Mouse (Mus musculus) CD4-positive helper T cell, adult 2 months (primary cell): ENCODE results near the gene Vat1.
"Not testable (repeated sequence)": the region's sequence is repeated elsewhere in the genome, so short reads cannot be mapped to it uniquely, and the experiment has no call there.

Experiments used
- DNase-seq: peaks from one replicate; pipeline ENCODE4 v3.0.0-alpha.2; 2012; ENCODE audit warnings: low read depth, missing footprints, low spot score

The Vat1 gene

GRCm38 (mm10) chr11:101442127-101442693 is 23.8 kb downstream of the Vat1 start, which contains the start of gene Rpl27:
Gene Rpl27, plus strand, starts transcription at chr11:101442298.
- peak; percentile 100 for DNase-seq

GRCm38 (mm10) chr11:101441450-101442126 is 24.4 kb downstream of the Vat1 start:
- not testable (repeated sequence) for DNase-seq

GRCm38 (mm10) chr11:101438006-101438405 is 28.0 kb downstream of the Vat1 start:
- not testable (repeated sequence) for DNase-seq

GRCm38 (mm10) chr11:101436916-101437315 is 29.1 kb downstream of the Vat1 start:
- DNase-seq = no peak

- DNase-seq = no peak
Observed at GRCm38 (mm10) chr11:101435831-101436230, 30.2 kb downstream of the Vat1 start.

GRCm38 (mm10) chr11:101433396-101433795 is 32.6 kb downstream of the Vat1 start:
- DNase-seq = no peak

- no peak for DNase-seq
Observed at GRCm38 (mm10) chr11:101431327-101431726, 34.7 kb downstream of the Vat1 start.

- no peak for DNase-seq
Observed at GRCm38 (mm10) chr11:101426165-101426564, 39.9 kb downstream of the Vat1 start.

- peak; percentile 97 for DNase-seq
Observed at GRCm38 (mm10) chr11:101424925-101425813, 40.9 kb downstream of the Vat1 start, which contains the start of the genes Rundc1 and Ptges3l. Gene Rundc1, plus strand, starts transcription at chr11:101425085. Gene Ptges3l, minus strand, starts transcription at chr11:101425333.

GRCm38 (mm10) chr11:101424105-101424851 is 41.8 kb downstream of the Vat1 start, which contains the start of gene Gm27029:
Gene Gm27029, minus strand, starts transcription at chr11:101424796.
- no peak for DNase-seq

- DNase-seq = no peak
Observed at GRCm38 (mm10) chr11:101420148-101420547, 45.9 kb downstream of the Vat1 start.

- no peak for DNase-seq
Observed at GRCm38 (mm10) chr11:101419610-101420009, 46.4 kb downstream of the Vat1 start.

GRCm38 (mm10) chr11:101418991-101419390 is 47.0 kb downstream of the Vat1 start:
- no peak for DNase-seq

- DNase-seq = peak; percentile 89
Observed at GRCm38 (mm10) chr11:101417101-101417855, 48.8 kb downstream of the Vat1 start, which contains the start of gene Aarsd1. Gene Aarsd1, minus strand, starts transcription at chr11:101417615.

- DNase-seq = peak; percentile 55
Observed at GRCm38 (mm10) chr11:101416433-101417100, 49.5 kb downstream of the Vat1 start.

- no peak for DNase-seq
Observed at GRCm38 (mm10) chr11:101415306-101415705, 50.7 kb downstream of the Vat1 start.
